Mouse (Mus musculus) layer of hippocampus, adult 18-20 months (tissue): ENCODE results near the gene Dcdc2b. TPM values are rescaled to one million over a fixed set of nuclear protein-coding genes. Genes with fewer than 3 reads are reported as not detected.

ENCODE experiments used
- DNase-seq, 2 experiments: peaks; one replicate each; pipeline ENCODE4 v3.0.0; 2022; ENCODE audit warnings: low spot score in 2 of 2
- total RNA-seq, 2 experiments: library from RNA; stranded (reverse); gene quantifications; 2 replicates each; pipeline ENCODE4 v1.2.3; 2021

The Dcdc2b gene
- total RNA-seq, 2 experiments from 2014 or later: 5.6 to 6.2 TPM

DNA sequence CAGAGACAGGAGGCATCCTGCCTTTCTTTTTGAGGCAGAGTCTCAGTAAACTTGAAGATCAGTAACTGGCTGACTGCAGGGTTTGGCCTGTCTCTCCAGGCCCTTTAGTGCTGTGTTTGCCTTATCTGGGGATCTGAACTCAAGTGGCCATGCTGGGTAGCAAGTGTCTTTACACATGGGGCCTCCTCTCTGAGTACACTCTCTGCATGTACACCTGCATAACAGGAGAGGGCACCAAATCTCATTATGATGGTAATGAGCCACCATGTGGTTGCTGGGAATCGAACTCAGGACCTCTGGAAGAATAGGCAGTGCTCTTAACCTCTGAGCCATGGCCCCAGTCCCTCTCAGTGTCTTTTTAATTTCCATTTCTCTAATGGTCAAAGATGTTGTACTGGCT, 31.8 kb downstream of the Dcdc2b start:
- no peak for DNase-seq

DNA sequence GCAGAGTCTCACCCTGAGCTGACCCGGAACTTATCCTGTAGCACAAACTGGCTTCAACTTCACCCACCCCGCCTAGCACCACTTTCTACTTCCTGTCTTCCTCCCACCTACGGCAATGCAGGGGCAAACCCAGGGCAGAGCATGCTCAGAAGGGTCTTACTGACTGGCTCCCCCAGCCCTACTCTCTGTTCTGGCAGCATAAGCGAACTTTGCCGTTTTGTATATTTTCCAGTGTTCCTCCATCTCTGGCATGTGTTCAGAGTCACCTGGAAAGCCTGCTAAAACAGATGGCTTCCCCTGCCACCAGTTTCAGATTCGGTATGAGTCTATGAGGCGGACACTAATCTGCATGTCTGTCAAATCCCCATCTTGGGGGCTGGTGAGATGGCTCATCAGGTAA, 33.7 kb downstream of the Dcdc2b start:
- peak in 1 of 2 experiments; percentile 21 for DNase-seq

DNA sequence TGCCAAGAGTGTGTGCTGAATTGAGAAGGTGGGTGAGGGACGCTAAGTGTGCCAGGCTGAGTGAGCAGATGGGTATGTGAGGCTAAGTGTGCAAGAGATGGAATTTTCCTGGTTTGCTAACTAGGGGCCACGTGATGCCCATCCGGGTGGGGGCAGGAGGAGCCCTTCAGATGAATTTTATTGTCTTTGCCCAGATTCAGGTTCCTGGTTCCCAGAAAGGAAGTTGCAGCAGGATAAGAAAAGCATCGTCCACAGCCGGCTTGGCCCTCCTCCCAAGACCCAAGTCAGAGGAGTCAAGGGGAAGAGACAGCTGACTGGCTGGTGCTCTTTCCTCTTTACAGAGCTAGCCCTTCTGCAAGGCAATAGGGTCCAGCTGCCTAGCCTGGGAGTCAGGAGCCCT, 35.6 kb downstream of the Dcdc2b start, which contains the start of gene Fam167b:
Gene Fam167b (minus strand): TSS at position 84 of the 400 bp plus-strand sequence.
- DNase-seq: no peak

DNA sequence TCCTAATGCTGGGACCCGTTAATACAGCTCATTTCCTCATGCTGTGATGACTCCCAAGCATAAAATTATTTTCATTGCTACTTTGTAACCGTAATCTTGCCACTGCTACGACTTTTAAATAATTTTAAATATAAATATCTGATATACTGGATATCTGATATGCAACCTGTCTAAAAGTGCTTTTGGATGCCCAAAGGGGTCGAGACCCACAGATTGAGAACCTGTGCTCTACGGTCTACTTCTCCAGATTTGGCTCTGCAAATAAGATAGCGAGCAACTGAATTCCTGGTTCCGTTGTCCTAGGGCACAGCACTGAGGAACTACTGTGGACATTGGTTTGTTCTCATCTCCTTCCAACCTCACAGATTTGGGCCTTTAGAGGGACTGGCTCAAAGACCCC, 36.4 kb downstream of the Dcdc2b start:
- DNase-seq: no peak

DNA sequence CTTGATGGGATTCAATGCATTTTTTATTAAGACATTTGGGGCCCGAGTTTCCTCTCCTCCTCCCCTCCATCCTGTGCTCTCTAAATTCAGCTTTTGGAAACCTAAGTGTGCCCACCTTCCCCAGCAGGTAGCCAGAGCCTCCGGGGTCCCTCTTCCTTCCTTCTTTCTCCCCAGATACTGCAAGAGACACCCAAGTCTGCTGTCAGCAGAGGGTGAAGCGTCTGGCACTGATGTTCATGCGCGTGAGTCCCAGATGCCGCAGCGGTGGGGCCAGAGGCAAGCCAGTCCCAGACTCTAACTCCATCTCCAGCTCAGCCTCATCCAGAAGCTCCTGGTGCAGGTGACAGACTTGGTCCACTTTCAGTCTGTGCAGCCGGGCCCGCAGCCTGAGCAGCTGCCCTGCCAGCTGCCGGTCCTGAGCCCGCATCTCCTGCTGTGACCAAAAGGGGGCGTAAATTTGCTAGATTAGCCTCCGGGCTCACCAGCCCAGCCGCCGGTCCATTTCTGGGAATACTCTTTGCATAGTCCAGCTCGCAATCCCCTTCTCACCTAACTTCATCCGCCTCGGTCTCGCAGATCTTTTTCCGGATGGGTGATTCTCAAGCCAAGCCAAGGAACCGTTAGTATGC, 37.1 kb downstream of the Dcdc2b start:
- peak in 1 of 2 experiments; percentile 56 for DNase-seq

DNA sequence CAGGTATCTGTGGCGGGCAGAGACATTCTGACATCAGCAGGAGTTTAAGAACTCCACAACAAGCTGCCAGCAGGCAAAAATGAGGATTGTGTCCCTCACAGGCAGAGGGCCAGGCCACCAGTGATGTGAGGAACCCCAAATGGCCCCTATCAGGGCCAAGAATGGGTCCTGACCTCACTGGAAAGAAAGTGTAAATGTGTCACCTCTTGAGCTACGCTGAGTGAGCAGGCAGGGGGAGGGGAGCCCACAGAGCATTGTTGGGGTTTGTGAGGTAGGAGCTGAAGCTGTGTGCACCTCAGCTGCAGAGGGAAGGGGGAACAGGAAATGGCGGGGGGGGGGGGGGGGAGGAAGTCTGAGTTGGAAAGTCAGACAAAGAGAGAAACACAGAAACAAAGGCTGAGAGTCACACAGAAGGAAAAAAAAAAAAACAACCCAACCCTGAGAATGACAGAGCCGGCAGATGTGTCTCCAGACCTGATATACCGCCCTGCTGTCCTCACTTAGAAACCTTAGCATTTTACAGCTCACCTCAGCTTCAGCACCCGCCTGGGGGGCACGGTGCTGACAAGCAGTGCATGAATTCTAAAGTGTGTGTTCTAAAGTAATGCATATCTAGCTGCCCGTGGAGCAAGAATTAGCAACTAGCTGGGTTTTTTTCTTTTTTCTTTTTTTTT, 38.7 kb downstream of the Dcdc2b start:
- DNase-seq: no peak

DNA sequence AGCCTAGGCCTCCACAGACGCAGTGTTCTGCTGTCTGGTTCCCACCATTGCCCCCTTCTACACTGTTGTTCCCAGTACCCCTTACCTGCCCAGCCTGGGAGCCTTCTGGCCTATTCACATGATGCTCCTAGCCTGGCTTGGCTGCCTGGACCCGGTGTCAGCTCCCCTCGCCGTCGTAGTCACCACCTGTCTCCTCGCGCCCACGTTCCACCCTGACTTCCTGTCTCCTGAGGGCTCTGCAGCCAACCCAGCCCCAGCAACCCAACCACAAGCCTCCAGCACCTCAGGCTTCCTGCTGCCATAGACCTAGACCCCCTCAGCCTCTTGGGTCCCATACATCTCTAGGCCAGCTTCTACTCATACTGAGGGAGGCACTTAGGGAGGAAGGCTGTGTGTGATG, 40.6 kb downstream of the Dcdc2b start, which contains the start of gene Lck:
Gene Lck (minus strand): TSS at position 212 of the 400 bp plus-strand sequence.
- no peak for DNase-seq

DNA sequence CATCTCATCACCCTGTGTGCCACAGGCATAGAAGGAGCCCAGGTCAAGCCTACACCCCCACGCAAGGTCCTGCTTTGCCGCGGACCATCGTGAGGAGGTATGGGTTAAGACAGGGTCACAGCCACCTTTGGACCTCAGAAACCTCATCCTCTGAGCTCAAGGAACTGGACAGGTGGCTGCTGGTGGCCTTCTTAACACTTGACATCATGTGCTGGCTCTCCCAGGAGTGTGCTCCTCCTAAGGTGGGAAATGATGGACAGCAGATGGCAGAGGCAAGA, 41.0 kb downstream of the Dcdc2b start:
- no peak for DNase-seq

DNA sequence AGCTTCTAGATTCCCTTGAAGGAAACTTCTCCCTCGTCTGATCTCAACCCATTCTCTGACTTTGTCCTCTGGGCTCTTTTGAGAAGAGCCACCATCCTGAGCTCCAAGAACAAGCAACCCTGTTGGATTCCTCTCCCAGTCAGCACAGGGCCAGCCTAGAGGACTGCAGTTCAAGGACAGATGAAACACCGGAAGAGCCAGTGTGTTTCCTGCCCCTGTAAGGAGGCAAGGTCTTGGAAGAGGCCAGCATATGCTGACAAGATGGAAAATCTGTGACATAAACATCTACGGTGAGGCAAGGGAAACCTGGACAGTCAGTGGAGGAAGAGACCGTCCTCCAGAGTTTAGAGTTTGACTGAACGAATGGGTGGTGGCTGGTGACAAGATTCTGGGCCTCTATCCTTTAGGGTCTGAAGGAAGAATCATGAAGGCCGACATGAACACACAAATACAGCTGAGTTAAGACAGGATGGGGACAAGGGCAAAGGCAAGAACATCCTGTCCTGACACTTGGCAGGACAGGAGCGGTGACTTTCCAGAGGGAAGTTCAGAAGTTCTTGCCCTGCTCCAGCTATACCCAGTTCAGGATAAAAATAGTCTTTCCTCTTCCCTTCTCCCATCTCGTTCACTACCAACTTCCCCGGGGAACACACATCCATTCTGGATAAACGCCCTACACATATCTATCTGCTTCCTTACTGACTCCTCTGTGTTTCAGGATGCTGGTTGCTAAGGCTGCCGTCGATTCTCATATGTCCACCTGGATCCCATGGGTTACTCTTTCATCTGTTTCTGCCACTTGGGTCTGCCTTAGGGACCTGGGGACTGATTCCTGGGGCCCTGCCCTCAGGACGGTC, 41.6 kb downstream of the Dcdc2b start:
- DNase-seq: no peak

DNA sequence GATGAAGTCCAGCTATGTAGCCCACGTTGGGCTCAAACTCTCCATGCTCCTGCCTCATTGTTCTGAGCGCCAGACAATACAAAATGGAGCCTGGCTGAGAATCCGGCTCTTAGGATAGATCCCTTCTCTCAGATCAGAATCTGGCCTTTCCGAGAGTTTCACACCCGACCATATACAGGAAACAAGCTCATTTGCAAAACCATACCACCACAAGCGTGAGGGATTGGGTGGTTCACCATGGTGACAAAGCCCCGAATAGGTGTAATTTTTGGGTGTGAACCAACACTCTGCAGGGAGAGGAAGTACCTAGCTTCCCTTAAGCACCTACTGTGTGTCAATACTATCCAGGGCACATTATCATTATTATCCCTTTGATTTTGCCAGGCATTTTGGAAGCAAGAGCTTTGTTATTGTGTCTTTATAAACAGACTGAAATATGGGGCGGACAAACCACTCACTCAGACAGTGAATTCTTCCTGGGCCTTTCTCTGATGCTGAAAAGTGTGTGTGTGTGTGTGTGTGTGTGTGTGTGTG, 42.4 kb downstream of the Dcdc2b start:
- no peak for DNase-seq

DNA sequence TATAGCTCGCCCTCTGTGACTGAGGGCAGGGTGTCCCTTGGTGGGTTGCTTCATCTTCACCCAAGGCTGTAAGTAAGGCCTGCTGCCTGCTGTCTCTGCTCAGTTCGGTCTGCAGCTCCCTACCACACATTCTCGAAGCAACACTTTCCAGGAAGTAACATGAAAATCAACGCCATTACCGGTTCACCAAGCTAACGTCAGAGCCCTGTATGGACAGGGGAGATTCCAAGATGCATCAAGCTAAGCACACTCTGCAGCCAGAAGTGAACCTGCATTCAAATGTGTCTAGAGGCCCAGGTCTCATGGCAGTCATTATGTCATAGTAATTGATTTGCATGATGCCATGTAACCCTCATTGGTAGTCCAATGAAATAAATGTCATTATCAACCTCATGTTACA, 44.0 kb downstream of the Dcdc2b start:
- DNase-seq: no peak

DNA sequence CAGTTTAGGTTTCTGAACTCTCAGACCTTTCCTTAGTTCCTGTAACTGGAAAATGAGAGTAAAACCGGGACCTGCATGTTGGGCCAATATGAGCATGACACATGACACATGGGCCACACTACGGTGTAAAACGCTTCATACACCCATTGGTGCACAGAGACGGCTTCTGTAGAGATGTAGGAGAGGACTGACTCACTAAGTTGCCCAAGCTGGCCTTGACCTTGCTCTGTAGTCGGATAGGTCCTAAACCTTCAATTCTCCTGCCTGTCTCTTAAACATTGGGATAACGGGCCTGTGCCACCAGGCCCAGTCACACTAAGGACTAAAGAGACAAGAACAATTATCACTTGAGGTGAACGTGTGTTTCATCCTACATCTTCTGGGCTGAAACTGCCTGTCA, 45.7 kb downstream of the Dcdc2b start:
- DNase-seq: no peak

DNA sequence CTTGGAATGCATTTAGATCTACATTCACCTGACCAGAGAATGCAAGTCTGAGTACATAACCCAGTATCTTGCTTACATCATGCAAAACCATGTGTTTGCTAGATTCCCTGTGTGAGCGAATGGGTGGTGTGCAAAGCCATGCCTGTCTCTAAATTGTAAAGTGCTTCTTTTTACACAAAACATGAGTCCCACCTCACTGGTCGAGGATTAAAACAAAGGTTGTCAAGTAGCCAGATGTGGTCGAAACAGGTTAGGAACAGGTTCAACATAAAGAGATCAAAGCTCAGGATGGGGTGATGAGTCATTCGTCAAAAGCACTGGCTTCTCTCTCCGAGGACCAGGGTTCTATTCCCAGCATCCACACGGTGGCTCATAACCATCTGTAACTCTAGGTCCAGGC, 48.9 kb downstream of the Dcdc2b start:
- DNase-seq: no peak

DNA sequence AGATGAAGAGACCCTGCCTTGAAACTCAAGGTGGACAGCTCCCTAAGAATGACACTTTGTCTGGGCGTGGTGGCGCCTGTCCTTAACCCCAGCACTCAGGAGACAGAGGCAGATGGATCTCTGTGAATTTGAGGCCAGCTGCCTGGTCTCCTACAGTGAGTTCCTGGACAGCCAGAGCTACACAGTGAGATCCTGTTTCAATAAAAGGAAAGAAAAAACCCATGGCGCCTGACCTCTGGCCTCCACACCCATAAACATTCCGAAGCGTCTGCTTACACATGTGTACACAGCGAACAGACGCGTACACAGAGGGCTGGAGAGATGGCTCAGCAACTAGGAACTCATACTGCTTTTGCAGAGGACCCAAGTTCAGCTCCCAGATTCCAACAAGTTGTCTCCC, 50.3 kb downstream of the Dcdc2b start:
- DNase-seq: no peak

DNA sequence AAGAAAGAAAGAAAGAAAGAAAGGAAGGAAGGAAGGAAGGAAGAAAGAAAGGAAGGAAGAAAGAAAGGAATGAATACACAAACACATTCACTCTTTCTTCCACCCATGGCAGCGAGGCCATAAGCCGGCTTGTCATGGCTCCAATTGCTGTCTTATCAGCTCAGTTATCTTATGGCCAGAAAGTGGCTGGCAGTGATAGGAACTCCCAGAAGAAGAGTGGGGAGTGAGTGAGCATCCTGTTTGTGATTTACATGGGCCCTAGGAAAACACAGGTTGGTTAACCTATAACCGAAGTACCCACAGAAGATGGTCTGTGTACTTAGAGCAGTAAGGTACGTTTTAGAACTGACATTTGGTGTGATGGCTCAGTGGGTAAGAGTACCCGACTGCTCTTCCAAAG, 52.9 kb downstream of the Dcdc2b start:
- no peak for DNase-seq

Other genes with a start within 250 kb of the Dcdc2b start
- gene Zbtb8a, start 236.1 kb downstream of the Dcdc2b start, total RNA-seq: 1 to 10 TPM; 3.2 to 3.5 TPM
- 1 to 10 TPM; 5.3 to 6.0 TPM for gene Zbtb8b, start 173.4 kb downstream of the Dcdc2b start, total RNA-seq
- 10 to 100 TPM; 63.0 to 63.5 TPM for gene Bsdc1, start 152.7 kb downstream of the Dcdc2b start, total RNA-seq
- gene Tssk3, start 123.2 kb downstream of the Dcdc2b start, total RNA-seq: not detected
- not detected for gene Fam229a, start 123.1 kb downstream of the Dcdc2b start, total RNA-seq
- 10 to 100 TPM; 72.5 to 76.6 TPM for gene Marcksl1, start 100.7 kb downstream of the Dcdc2b start, total RNA-seq
- 10 to 100 TPM; 36.9 to 43.0 TPM for gene Hdac1, start 71.5 kb downstream of the Dcdc2b start, total RNA-seq
- gene Lck, start 40.6 kb downstream of the Dcdc2b start, total RNA-seq: 1 to 10 TPM; 3.4 to 3.9 TPM
- gene Fam167b, start 35.7 kb downstream of the Dcdc2b start, total RNA-seq: under 1 TPM; 0.51 to 0.74 TPM
- gene Eif3i, start 13.6 kb downstream of the Dcdc2b start, total RNA-seq: 100 to 1,000 TPM; 127 to 131 TPM
- 10 to 100 TPM; 73.7 to 79.8 TPM for gene Tmem234, start 13.6 kb downstream of the Dcdc2b start, total RNA-seq
- gene Iqcc, start 4.8 kb upstream of the Dcdc2b start, total RNA-seq: 10 to 100 TPM; 36.2 to 37.4 TPM
- 10 to 100 TPM; 55.7 to 59.1 TPM for gene Ccdc28b, start 9.7 kb upstream of the Dcdc2b start, total RNA-seq
- gene Txlna, start 26.8 kb upstream of the Dcdc2b start, total RNA-seq: 10 to 100 TPM; 49.9 to 51.3 TPM
- 10 to 100 TPM; 87.8 to 89.6 TPM for gene Kpna6, start 58.5 kb upstream of the Dcdc2b start, total RNA-seq
- 10 to 100 TPM; 12.8 to 15.5 TPM for gene Tmem39b, start 82.6 kb upstream of the Dcdc2b start, total RNA-seq
- 10 to 100 TPM; 82.7 to 88.7 TPM for gene Khdrbs1, start 128.0 kb upstream of the Dcdc2b start, total RNA-seq
- gene Ptp4a2, start 197.0 kb upstream of the Dcdc2b start, total RNA-seq: 100 to 1,000 TPM; 142 to 143 TPM